Mouse (Mus musculus): ENCODE measurements around the gene Cdkn2c. TPM values are rescaled to one million over a fixed set of nuclear protein-coding genes. Genes with fewer than 3 reads are reported as not detected.
"Not testable (repeated sequence)": the region's sequence is repeated elsewhere in the genome, so short reads cannot be mapped to it uniquely, and the experiment has no call there.

Gene Cdkn2c
- 1 to 10 TPM; 4.6 to 4.8 TPM for total RNA-seq (2021)

GRCm38 (mm10) chr4:109666461-109667269 is at the start of gene Cdkn2c:
Gene Cdkn2c (minus strand): TSS chr4:109667189.
- DNase-seq (ENCODE audit: extremely low spot score in 1 of 2, low spot score in 1 of 2), result peak; percentile 55 to 61

GRCm38 (mm10) chr4:109705349-109705748 is 38.4 kb upstream of the Cdkn2c start:
- no peak for DNase-seq (ENCODE audit: extremely low spot score in 1 of 2, low spot score in 1 of 2)

- DNase-seq (ENCODE audit: extremely low spot score in 1 of 2, low spot score in 1 of 2), result no peak
Measured at GRCm38 (mm10) chr4:109703568-109703967, 36.6 kb upstream of the Cdkn2c start.

GRCm38 (mm10) chr4:109700727-109701126 is 33.7 kb upstream of the Cdkn2c start:
- not testable (repeated sequence) for DNase-seq (ENCODE audit: extremely low spot score in 1 of 2, low spot score in 1 of 2)

- no peak for DNase-seq (ENCODE audit: extremely low spot score in 1 of 2, low spot score in 1 of 2)
Measured at GRCm38 (mm10) chr4:109692674-109693073, 25.7 kb upstream of the Cdkn2c start.

- no peak for DNase-seq (ENCODE audit: extremely low spot score in 1 of 2, low spot score in 1 of 2)
Measured at GRCm38 (mm10) chr4:109683561-109683960, 16.6 kb upstream of the Cdkn2c start.

- no peak for DNase-seq (ENCODE audit: extremely low spot score in 1 of 2, low spot score in 1 of 2)
Measured at GRCm38 (mm10) chr4:109677221-109677620, 10.2 kb upstream of the Cdkn2c start.

- DNase-seq (ENCODE audit: extremely low spot score in 1 of 2, low spot score in 1 of 2), result peak; percentile 89 to 98
Measured at GRCm38 (mm10) chr4:109676218-109677215, 9.5 kb upstream of the Cdkn2c start, which contains the start of gene Faf1. Gene Faf1 (plus strand): TSS chr4:109676588.

- DNase-seq (ENCODE audit: extremely low spot score in 1 of 2, low spot score in 1 of 2), result no peak
Measured at GRCm38 (mm10) chr4:109674097-109674496, 7.1 kb upstream of the Cdkn2c start.

GRCm38 (mm10) chr4:109671941-109672340 is 5.0 kb upstream of the Cdkn2c start:
- DNase-seq (ENCODE audit: extremely low spot score in 1 of 2, low spot score in 1 of 2), result no peak

GRCm38 (mm10) chr4:109670213-109670612 is 3.2 kb upstream of the Cdkn2c start:
- DNase-seq (ENCODE audit: extremely low spot score in 1 of 2, low spot score in 1 of 2), result no peak

- DNase-seq (ENCODE audit: extremely low spot score in 1 of 2, low spot score in 1 of 2), result no peak
Measured at GRCm38 (mm10) chr4:109667518-109667917, 529 bp upstream of the Cdkn2c start.

GRCm38 (mm10) chr4:109665982-109666460 is 968 bp downstream of the Cdkn2c start:
- peak; percentile 36 to 38 for DNase-seq (ENCODE audit: extremely low spot score in 1 of 2, low spot score in 1 of 2)

GRCm38 (mm10) chr4:109665101-109665981 is 1.6 kb downstream of the Cdkn2c start:
- DNase-seq (ENCODE audit: extremely low spot score in 1 of 2, low spot score in 1 of 2), result peak; percentile 8 to 31

GRCm38 (mm10) chr4:109664091-109664490 is 2.9 kb downstream of the Cdkn2c start:
- no peak for DNase-seq (ENCODE audit: extremely low spot score in 1 of 2, low spot score in 1 of 2)

GRCm38 (mm10) chr4:109662271-109662670 is 4.7 kb downstream of the Cdkn2c start:
- no peak for DNase-seq (ENCODE audit: extremely low spot score in 1 of 2, low spot score in 1 of 2)

- DNase-seq (ENCODE audit: extremely low spot score in 1 of 2, low spot score in 1 of 2), result no peak
Measured at GRCm38 (mm10) chr4:109661183-109661582, 5.8 kb downstream of the Cdkn2c start.

GRCm38 (mm10) chr4:109660568-109660967 is 6.4 kb downstream of the Cdkn2c start:
- no peak for DNase-seq (ENCODE audit: extremely low spot score in 1 of 2, low spot score in 1 of 2)

GRCm38 (mm10) chr4:109659571-109659970 is 7.4 kb downstream of the Cdkn2c start:
- DNase-seq (ENCODE audit: extremely low spot score in 1 of 2, low spot score in 1 of 2), result no peak

GRCm38 (mm10) chr4:109658826-109659225 is 8.2 kb downstream of the Cdkn2c start:
- no peak for DNase-seq (ENCODE audit: extremely low spot score in 1 of 2, low spot score in 1 of 2)

All from layer of hippocampus, postnatal 25 days (tissue).